Mouse (Mus musculus): ENCODE data around the gene Parp1.
A peak's percentile ranks its signal among the peaks of the same experiment; 100 is the strongest.

- TF ChIP-seq GATA1 (IDR thresholded peaks at IDR 0.05; ENCODE audit: low read length): peak; percentile 45; the same call in 1 of the 2 replicates
- TF ChIP-seq TAL1 (IDR thresholded peaks at IDR 0.05; ENCODE audit: low read length): peak; percentile 36; the same call in 1 of the 3 replicates
Observed at GRCm38 (mm10) chr1:180570181-180570580, 1.5 kb downstream of the Parp1 start.

Data from erythroblast, embryonic 14.5 days (primary cell).